Mouse (Mus musculus) megakaryocyte progenitor cell, adult 5-6 weeks (primary cell): ENCODE results near the gene Kcnh4. TPM values are rescaled to one million over a fixed set of nuclear protein-coding genes. Genes with fewer than 3 reads are reported as not detected.
"Not testable (repeated sequence)": the region's sequence is repeated elsewhere in the genome, so short reads cannot be mapped to it uniquely, and the experiment has no call there.

ENCODE experiments used
- ATAC-seq: replicated peaks from 2 replicates; pipeline ENCODE4 v1.8.0; 2016; ENCODE audit warnings: mild to moderate bottlenecking, moderate TSS enrichment, inconsistent platforms; ENCODE audit not compliant: poor library complexity
- total RNA-seq, 2 experiments: library from RNA; stranded (forward) in 1 of 2; stranded (reverse) in 1 of 2; fragments of 157-497, 149-512 nt in 1 of 2; fragments of 200-1000 nt in 1 of 2; gene quantifications; 2 replicates each; pipeline versions ENCODE4 v1.2.3 to v1.2.4; 2015 to 2017

The Kcnh4 gene
- total RNA-seq (2015) = 0.24 TPM in 1 of 2 replicates, not detected in the other
- not detected in 2 replicates for total RNA-seq (2017)

GRCm38 (mm10) chr11:100759611-100760233, at the start of gene Kcnh4:
Gene Kcnh4 (minus strand): TSS chr11:100759942.
- peak; percentile 47 for ATAC-seq

GRCm38 (mm10) chr11:100806380-100807305, 46.9 kb upstream of the Kcnh4 start:
- no peak for ATAC-seq

GRCm38 (mm10) chr11:100805535-100805934, 45.8 kb upstream of the Kcnh4 start:
- peak; percentile 70 for ATAC-seq

- peak; percentile 70 for ATAC-seq
These were observed 44.7 kb upstream of the Kcnh4 start for GRCm38 (mm10) chr11:100804409-100804808.

GRCm38 (mm10) chr11:100799426-100799825, 39.7 kb upstream of the Kcnh4 start:
- no peak for ATAC-seq

GRCm38 (mm10) chr11:100796585-100796984, 36.8 kb upstream of the Kcnh4 start:
- no peak for ATAC-seq

- no peak for ATAC-seq
These were observed 35.6 kb upstream of the Kcnh4 start for GRCm38 (mm10) chr11:100795386-100795785.

GRCm38 (mm10) chr11:100791457-100792049, 31.8 kb upstream of the Kcnh4 start:
- no peak for ATAC-seq

GRCm38 (mm10) chr11:100790644-100791043, 30.9 kb upstream of the Kcnh4 start:
- ATAC-seq = not testable (repeated sequence)

- ATAC-seq = no peak
These were observed 30.0 kb upstream of the Kcnh4 start for GRCm38 (mm10) chr11:100789702-100790101.

GRCm38 (mm10) chr11:100785774-100786173, 26.0 kb upstream of the Kcnh4 start:
- no peak for ATAC-seq

GRCm38 (mm10) chr11:100784286-100784685, 24.5 kb upstream of the Kcnh4 start:
- ATAC-seq = no peak

GRCm38 (mm10) chr11:100782568-100782967, 22.8 kb upstream of the Kcnh4 start:
- ATAC-seq = no peak

GRCm38 (mm10) chr11:100781763-100782475, 22.2 kb upstream of the Kcnh4 start:
- ATAC-seq = no peak

GRCm38 (mm10) chr11:100780247-100780646, 20.5 kb upstream of the Kcnh4 start:
- no peak for ATAC-seq

- ATAC-seq = no peak
These were observed 18.3 kb upstream of the Kcnh4 start for GRCm38 (mm10) chr11:100778069-100778468.

GRCm38 (mm10) chr11:100775921-100776320, 16.2 kb upstream of the Kcnh4 start:
- ATAC-seq = no peak

- no peak for ATAC-seq
These were observed 14.5 kb upstream of the Kcnh4 start for GRCm38 (mm10) chr11:100774261-100774660.

GRCm38 (mm10) chr11:100770646-100771408, 11.1 kb upstream of the Kcnh4 start, which contains the start of gene Ghdc:
Gene Ghdc (minus strand): TSS chr11:100770957.
- ATAC-seq = peak; percentile 92

- no peak for ATAC-seq
These were observed 10.2 kb upstream of the Kcnh4 start for GRCm38 (mm10) chr11:100769980-100770379.
